Mouse (Mus musculus): ENCODE results near the gene Ccdc148.

Gene Ccdc148

DNA sequence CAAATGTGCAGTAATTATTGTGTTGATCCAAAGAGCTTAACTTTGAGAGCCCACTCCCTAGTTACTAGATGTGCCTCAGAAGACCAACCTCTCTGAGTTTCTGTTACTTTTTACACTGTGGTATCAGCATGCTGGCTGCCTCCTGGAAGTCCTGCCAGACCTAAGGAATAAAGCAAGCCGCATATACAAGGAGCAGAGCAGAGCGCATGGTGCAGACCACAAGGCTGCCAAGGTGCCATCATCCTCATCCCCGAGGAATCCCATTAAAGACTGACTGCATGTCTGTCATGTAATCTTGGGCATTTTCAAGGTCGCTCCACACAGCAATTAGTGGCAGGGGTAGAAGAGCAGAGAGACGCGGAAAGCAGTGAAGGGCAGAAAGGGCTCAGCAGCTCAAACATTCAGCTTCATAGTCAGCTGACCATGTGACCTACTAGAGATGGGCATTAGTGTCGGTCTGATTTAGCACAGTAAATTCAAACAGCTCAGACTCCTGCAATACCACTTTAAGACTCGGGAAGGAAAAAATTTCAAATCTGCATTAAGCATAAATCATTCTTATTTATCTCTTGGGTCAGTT, 110.1 kb downstream of the Ccdc148 start:
- DNase-seq (ENCODE audit: extremely low read depth, low read depth, low spot score) = no peak

DNA sequence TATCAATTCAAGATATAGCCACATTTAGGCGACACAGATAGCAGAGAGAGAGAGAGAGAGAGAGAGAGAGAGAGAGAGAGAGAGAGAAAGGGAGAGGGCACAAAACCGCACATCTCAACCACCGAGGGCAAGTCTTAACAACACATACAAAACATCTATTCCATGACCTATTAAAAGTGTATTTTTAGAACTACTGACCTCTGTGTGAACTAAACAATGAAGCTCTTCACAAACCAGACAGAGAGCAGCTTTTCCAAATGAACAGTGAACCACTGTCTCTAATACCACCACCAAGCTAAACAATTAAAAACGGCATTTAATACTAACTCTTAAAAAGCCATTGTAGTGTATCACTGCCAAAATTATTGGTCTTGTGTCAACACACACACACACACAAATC, 110.8 kb downstream of the Ccdc148 start:
- DNase-seq (ENCODE audit: extremely low read depth, low read depth, low spot score) = no peak

DNA sequence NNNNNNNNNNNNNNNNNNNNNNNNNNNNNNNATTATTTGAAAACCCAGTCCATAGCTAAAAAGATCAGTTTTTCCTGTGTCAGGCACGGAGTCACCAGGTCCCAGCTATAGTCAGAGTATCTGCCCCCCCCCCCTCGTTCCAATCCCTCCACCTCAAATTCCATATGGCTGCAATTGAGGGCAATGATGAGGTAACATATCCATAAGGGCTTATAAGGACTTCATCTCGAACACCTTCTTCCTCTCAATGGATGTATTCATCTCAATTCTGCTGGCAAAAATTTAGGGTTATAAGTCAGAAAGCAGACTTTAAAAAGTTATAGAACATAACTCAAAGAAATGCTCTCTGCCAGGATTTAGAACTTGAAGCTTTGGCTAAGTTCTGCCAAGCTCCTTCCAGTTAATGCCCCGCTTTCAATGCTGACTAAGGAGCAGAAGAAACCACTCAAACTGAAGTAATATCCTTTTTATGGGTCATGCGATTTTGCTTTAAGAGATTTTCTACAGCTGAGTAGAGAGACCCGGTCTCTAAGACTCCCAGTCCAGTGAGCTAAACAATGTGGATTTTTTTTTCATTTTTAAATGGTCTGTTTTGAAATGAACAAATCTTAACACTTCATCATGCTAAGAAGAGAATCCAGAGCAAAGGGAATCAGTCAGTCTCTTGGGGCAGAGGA, 111.6 kb downstream of the Ccdc148 start:
- no peak for DNase-seq (ENCODE audit: extremely low read depth, low read depth, low spot score)

DNA sequence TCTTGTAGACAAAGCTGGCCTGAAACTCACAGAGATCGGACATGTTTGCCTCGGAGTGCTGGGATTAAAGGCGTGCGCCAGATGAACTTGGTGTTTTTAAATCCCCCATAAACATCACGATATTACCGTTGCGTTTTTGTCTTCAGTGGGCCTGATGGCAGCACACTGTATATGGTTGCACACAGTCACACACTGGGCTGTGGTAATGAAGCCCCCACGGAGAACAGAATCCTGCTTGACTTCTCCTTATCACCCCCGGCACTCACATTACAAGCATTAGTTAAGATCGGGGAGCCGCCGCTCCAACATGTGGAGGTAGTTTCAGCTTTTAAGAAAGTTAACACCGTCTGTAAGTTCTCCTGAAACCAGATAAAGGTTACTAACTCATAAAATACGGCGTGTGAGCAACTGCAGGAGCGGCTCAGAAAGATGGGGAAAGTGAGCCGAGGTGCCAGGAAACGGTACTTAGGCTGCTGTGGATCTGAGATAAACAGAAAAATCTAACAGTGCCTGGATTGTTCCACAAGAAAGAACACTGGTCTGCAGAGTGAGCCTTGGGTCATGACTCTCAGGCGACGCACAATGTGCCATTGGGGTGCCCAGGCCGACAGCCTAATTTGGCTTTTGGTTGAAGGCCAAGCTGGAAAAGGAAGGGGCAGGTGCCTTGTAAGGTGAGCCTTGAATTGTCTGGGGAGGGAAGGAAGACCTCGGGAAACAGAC, 117.0 kb downstream of the Ccdc148 start:
- DNase-seq (ENCODE audit: extremely low read depth, low read depth, low spot score) = no peak

GRCm38 (mm10) chr2:59042616-59043015, 117.9 kb downstream of the Ccdc148 start:
- no peak for DNase-seq (ENCODE audit: extremely low read depth, low read depth, low spot score)

DNA sequence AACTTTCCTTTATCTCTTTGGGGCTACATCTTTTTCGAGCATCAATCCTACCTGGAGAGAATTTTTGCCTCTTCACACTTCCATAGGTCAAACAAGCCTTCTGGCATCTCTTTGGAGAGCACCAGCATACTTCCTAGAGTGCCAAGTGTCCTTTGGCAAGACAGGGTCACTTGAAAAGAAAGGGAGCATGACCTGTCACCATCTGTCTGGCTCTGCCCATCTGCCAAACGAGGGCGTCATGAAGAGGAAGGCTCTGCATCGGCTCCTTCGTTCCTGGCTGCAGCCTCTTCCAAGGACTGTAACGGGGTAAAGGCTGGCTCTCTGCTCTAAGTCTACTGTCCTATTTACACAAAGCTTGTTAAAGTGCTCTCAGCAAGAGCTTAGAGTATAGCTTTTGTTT, 124.0 kb downstream of the Ccdc148 start:
- no peak for DNase-seq (ENCODE audit: extremely low read depth, low read depth, low spot score)

- no peak for DNase-seq (ENCODE audit: extremely low read depth, low read depth, low spot score)
Measured at GRCm38 (mm10) chr2:59035206-59035605, 125.3 kb downstream of the Ccdc148 start.

- no peak for DNase-seq (ENCODE audit: extremely low read depth, low read depth, low spot score)
Measured at GRCm38 (mm10) chr2:59034281-59034680, 126.2 kb downstream of the Ccdc148 start.

DNA sequence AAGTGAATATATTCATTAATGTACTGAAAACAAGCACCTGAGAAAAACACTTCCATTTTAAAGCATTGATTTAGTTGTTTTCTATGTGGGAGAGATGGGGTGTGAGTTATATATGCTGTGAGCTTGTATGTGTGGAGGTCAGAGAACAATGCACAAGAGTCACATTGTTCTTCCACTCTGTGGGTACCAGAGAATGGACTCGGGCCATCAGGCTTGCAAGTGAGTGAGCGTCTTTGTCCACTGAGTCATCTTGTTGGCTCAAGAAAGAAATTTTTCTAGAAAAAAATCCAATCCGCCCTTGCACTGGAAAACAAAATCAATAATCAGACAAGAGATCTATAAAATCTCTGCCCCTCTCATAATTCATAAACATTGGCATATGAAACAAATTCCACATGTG, 135.9 kb downstream of the Ccdc148 start:
- DNase-seq (ENCODE audit: extremely low read depth, low read depth, low spot score) = no peak

- DNase-seq (ENCODE audit: extremely low read depth, low read depth, low spot score) = no peak
Measured at GRCm38 (mm10) chr2:59007356-59007755, 153.1 kb downstream of the Ccdc148 start.

GRCm38 (mm10) chr2:59006567-59007340, 153.7 kb downstream of the Ccdc148 start:
- no peak for DNase-seq (ENCODE audit: extremely low read depth, low read depth, low spot score)

DNA sequence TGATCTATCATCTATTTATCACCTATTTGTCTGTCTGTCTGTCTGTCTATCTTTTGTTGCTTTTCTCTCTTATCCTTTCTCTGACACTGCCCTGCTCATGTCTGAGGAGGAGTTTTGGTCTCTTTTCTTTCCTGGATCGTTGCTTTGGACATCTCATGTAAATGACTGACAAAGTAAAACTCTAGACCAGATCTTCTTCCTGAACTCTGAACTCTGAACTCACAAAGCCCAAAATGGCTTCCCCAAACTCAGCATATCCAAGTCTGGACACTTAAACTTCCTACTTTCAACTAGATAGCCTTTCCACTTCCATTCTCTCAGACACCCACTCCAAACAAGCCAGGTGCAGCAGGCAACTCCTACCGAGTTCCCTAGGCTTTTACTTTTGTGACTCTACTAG, 163.3 kb downstream of the Ccdc148 start:
- no peak for DNase-seq (ENCODE audit: extremely low read depth, low read depth, low spot score)

GRCm38 (mm10) chr2:58992431-58993191, 167.9 kb downstream of the Ccdc148 start:
- DNase-seq (ENCODE audit: extremely low read depth, low read depth, low spot score) = no peak

- no peak for DNase-seq (ENCODE audit: extremely low read depth, low read depth, low spot score)
Measured at GRCm38 (mm10) chr2:58978095-58978494, 182.4 kb downstream of the Ccdc148 start.

DNA sequence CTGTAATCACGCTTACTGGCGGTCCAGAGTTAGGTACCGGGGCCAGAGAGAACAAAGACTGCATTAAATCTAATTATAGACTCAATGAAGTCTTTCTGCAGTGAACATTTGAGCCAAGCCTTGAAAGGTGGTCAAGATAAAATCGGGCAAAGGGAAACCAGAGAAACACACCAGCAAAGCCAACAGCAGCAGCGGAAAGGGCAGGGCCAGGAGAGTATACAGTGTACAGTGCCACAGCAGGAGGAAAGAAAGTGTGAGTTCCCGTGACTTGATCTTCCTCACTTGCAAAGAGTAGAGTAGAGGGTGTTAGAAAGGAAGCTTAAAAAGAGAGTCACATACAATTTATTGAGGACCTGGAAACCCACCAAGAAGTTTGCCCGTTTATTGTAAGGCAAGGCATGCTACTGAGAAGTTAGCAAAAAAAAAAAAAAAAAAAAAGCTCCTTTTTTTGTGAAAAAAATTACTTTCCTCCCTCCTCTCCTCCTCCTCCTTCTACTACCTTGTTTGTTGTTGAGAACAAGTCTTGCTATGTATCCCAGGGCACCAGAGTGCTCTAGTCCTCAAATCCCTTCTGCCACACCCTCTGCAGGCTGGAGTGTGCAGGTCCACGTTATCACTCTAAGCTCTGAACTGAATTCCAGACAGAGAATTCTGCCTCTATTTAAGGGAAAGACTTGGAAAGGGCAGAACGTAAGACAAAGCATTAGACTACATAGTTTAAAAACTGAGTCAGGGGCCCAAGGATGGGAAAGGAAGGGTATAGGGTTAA, 188.8 kb downstream of the Ccdc148 start:
- DNase-seq (ENCODE audit: extremely low read depth, low read depth, low spot score) = no peak

DNA sequence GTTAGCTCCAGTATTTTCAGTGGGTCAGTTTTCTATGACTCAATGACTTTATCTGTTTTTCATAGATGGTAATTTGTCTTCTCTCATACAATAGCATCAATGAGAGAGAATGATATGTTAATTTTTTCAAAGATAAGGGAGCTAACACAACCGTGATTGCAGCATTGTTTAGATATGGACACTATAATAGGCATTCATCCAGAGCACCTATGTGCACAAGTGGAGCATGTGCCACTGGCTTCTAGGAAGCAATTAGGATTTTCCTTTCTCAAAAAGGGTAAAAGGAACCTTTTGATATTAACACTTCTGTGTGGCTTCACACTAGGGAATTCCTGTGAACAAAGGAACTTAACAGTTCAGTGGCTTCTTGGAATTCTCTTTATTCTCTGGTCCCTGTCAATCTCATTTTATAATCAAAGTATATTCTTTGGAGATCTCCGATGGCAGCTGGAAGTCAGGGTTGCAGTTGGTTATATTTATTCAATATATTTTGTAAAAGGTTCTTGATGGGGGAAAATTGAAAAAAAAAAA, 203.6 kb downstream of the Ccdc148 start:
- DNase-seq (ENCODE audit: extremely low read depth, low read depth, low spot score) = no peak

DNA sequence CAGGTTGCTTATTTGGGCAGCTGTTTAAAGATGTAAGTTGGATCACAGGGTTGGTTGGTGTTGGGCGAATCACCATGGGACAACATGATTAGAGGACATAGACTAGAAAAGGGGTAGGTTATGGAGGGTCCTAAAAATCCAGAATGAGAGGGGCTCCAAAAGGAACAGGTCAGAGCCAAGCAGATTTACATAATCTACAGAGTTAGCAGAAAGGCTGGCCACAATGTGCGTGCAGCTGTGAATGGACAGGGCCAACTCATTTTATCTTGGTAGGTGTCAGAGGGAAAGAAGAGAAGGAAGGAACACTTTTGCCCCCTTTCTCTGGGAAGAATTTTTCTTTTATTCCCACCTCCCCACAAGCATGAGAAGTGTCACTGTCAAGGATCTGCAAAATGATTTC, 204.1 kb downstream of the Ccdc148 start:
- no peak for DNase-seq (ENCODE audit: extremely low read depth, low read depth, low spot score)

DNA sequence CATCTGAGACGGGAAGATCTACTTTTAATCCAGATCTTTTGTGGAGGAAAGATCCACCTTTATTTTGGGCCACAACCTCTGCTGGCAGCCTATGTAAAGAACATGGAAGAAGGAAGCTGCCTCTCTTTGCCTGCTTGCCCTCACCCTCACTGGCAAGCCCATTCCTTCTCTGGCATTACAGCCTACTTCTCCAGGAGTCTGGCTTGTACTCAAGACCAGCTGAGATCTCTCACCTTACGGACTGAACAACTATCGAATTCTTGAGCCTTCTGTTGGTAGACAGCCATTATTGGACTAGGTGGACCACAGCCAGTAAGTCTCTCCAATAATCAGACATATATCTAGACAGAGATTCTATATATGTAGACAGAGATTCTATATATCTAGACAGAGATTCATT, 208.4 kb downstream of the Ccdc148 start:
- no peak for DNase-seq (ENCODE audit: extremely low read depth, low read depth, low spot score)

- no peak for DNase-seq (ENCODE audit: extremely low read depth, low read depth, low spot score)
Measured at GRCm38 (mm10) chr2:58948796-58949195, 211.7 kb downstream of the Ccdc148 start.

DNA sequence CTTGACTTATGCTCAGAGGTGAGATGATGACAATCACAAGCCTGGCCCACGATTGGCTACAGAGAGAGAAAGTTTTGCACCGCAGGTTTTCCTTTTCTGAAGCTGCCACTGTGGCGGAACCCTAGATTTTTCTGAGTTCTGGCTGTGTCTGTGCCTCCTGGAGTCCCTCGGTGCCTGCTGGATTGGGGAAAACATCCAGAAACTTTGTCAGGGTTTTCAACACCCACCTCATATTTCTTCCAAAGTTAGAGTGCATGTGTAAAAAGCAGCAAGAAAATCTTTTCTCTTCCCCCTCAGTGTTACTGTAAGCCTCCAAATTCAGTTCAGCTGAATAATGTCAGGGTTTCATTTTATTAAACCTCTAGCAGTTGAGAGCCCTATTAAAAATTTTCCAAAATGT, 219.1 kb downstream of the Ccdc148 start:
- no peak for DNase-seq (ENCODE audit: extremely low read depth, low read depth, low spot score)

Measured in fat pad, adult 2 months (tissue).